Mouse (Mus musculus): Measurements from ENCODE around the gene Krt86. TPM values are rescaled to one million over a fixed set of nuclear protein-coding genes. Genes with fewer than 3 reads are reported as not detected.

The Krt86 gene
- total RNA-seq, 1 experiment, result not detected

DNA sequence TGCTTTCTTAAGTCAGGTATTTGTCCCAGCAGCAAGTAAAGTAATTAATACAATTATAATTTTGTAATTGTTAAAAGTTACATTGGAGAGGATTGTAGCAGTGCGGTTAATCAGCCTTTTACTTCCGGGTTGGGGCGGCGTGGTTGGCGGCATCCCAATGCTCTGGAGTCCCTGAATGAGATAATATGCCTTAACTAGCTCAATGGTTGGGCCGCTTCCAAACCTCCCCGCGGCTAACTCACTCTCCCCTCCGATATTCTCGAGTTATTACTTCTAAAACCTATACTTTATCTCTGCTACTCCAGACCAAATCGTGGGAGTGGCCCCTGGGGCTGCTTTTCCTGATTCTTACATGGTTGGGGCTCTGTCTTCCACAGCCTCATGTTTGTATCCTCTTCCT, 26.7 kb upstream of the Krt86 start:
- Histone ChIP-seq H3K9ac (ENCODE audit: insufficient read depth, low read depth, low read length, poor library complexity, severe bottlenecking) (no peak overlapping the region), H3K27ac (ENCODE audit: insufficient read depth, low read depth, low read length, poor library complexity, severe bottlenecking) (no peak overlapping the region), H3K4me1 (ENCODE audit: control insufficient read depth in 2 of 2, insufficient read depth in 2 of 2, low read length in 2 of 2, poor library complexity in 1 of 2) (no peaks in the 10 kb centered on the region), H3K4me3 (ENCODE audit: insufficient read depth in 1 of 2, low read depth in 1 of 2, low read length in 2 of 2, poor library complexity in 1 of 2, severe bottlenecking in 1 of 2) (no peak overlapping the region), H3K9me3 (ENCODE audit: control insufficient read depth, insufficient read depth, low read depth, low read length) (no peaks in the 10 kb centered on the region), H3K36me3 (ENCODE audit: control insufficient read depth, insufficient read depth, low read length, poor library complexity, severe bottlenecking) (no peaks in the 10 kb centered on the region)
- in situ Hi-C loops (cut with MboI; ENCODE audit: low sequenced_read_pairs in 2 of 2, unreplicated experiment in 2 of 2), result no loop called here
- DNase-seq (ENCODE audit: low read depth, low spot score), result no peak
- TF ChIP-seq CHD2 (IDR thresholded peaks at IDR 0.05; ENCODE audit: low read depth, low read length), result no peak
- TF ChIP-seq MAFK (IDR thresholded peaks at IDR 0.05; ENCODE audit: insufficient read depth, low read depth, low read length), result no peak
- TF ChIP-seq HCFC1 (IDR thresholded peaks at IDR 0.05; ENCODE audit: borderline replicate concordance, insufficient read depth, low read length), result no peak
- TF ChIP-seq ZC3H11A (IDR thresholded peaks at IDR 0.05; ENCODE audit: borderline replicate concordance, low read depth, low read length), result no peak
- TF ChIP-seq ZNF384 (IDR thresholded peaks at IDR 0.05; ENCODE audit: low read depth, low read length), result no peak

DNA sequence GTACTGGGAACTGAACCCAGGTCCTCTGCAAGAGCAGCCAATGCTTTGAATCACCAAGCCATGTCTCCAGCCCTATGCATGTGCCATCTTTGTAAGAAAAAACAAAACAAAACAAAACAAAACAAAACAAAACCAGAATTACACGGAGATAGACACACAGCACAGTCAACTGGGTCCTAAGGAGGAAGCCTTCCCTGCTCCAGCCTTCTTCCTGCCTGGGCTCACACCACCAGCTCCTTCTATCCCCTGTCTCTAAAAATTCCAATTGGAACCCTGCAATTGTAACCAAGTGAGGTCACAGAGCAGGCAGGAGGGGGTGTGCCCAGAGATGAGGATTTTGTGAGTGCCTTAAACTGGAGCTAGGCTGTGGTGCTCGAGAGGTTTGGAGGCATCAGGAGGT, 25.8 kb upstream of the Krt86 start, which contains the start of gene Krt88:
Gene Krt88, plus strand, starts transcription at position 301 of the 400 bp plus-strand sequence.
- H3K4me1 ChIP-seq (ENCODE audit: control insufficient read depth in 2 of 2, insufficient read depth in 2 of 2, low read length in 2 of 2, poor library complexity in 1 of 2), result no peaks in the 10 kb centered on the region
- no peak within 1 kb of the TSS for H3K27ac ChIP-seq (ENCODE audit: insufficient read depth, low read depth, low read length, poor library complexity, severe bottlenecking)
- H3K4me3 ChIP-seq (ENCODE audit: insufficient read depth in 1 of 2, low read depth in 1 of 2, low read length in 2 of 2, poor library complexity in 1 of 2, severe bottlenecking in 1 of 2), result no peak within 1 kb of the TSS
- in situ Hi-C loops (cut with MboI; ENCODE audit: low sequenced_read_pairs in 2 of 2, unreplicated experiment in 2 of 2), result no loop called here
- no peak within 1 kb of the TSS for H3K9ac ChIP-seq (ENCODE audit: insufficient read depth, low read depth, low read length, poor library complexity, severe bottlenecking)
- DNase-seq (ENCODE audit: low read depth, low spot score), result no peak
- H3K36me3 ChIP-seq (ENCODE audit: control insufficient read depth, insufficient read depth, low read length, poor library complexity, severe bottlenecking), result no peaks in the 10 kb centered on the region
- TF ChIP-seq HCFC1 (IDR thresholded peaks at IDR 0.05; ENCODE audit: borderline replicate concordance, insufficient read depth, low read length) (no peak), CHD2 (IDR thresholded peaks at IDR 0.05; ENCODE audit: low read depth, low read length) (no peak), MAFK (IDR thresholded peaks at IDR 0.05; ENCODE audit: insufficient read depth, low read depth, low read length) (no peak), ZNF384 (IDR thresholded peaks at IDR 0.05; ENCODE audit: low read depth, low read length) (no peak), ZC3H11A (IDR thresholded peaks at IDR 0.05; ENCODE audit: borderline replicate concordance, low read depth, low read length) (no peak)
- no peaks in the 10 kb centered on the region for H3K9me3 ChIP-seq (ENCODE audit: control insufficient read depth, insufficient read depth, low read depth, low read length)

DNA sequence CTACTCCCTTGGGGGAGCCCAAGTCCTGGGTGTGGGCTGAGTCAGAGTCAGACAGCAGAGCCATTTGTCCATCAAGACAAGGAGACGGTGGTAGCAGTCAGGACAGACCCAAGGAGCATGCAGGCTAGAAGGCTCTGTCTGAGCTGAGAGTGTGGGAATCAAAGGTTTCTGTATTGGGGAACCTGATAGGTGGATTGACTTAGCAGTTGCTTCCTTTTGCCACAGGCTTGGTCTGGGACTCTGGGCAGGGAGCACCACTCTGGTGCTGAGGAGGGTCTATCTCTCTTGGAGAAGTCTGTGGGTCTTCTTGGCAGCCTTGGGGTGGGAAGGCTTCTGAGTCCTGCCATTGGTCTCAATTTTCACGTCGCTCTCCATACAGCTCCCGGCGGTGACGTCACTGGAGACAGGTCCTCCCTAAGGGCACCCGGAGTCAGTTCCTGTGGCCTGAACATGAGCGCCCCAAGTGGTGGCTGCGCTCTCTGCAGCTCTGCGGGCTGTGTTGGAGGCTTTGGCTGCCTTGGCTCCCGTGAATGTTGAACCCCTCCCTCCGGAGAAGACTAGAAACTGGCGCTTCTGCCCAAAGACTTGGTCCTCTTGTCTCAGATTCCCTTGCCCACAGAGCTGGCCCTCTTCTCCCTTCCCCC, 20.1 kb upstream of the Krt86 start:
- no peak overlapping the region for H3K9ac ChIP-seq (ENCODE audit: insufficient read depth, low read depth, low read length, poor library complexity, severe bottlenecking)
- peak; percentile 70 for DNase-seq (ENCODE audit: low read depth, low spot score)
- H3K4me3 ChIP-seq (ENCODE audit: insufficient read depth in 1 of 2, low read depth in 1 of 2, low read length in 2 of 2, poor library complexity in 1 of 2, severe bottlenecking in 1 of 2), result no peak overlapping the region
- H3K36me3 ChIP-seq (ENCODE audit: control insufficient read depth, insufficient read depth, low read length, poor library complexity, severe bottlenecking), result no peaks in the 10 kb centered on the region
- TF ChIP-seq CHD2 (IDR thresholded peaks at IDR 0.05; ENCODE audit: low read depth, low read length) (no peak), ZNF384 (IDR thresholded peaks at IDR 0.05; ENCODE audit: low read depth, low read length) (no peak), HCFC1 (IDR thresholded peaks at IDR 0.05; ENCODE audit: borderline replicate concordance, insufficient read depth, low read length) (no peak), MAFK (IDR thresholded peaks at IDR 0.05; ENCODE audit: insufficient read depth, low read depth, low read length) (no peak), ZC3H11A (IDR thresholded peaks at IDR 0.05; ENCODE audit: borderline replicate concordance, low read depth, low read length) (no peak)
- H3K9me3 ChIP-seq (ENCODE audit: control insufficient read depth, insufficient read depth, low read depth, low read length), result no peaks in the 10 kb centered on the region
- in situ Hi-C loops (cut with MboI; ENCODE audit: low sequenced_read_pairs in 2 of 2, unreplicated experiment in 2 of 2), result no loop called here
- H3K4me1 ChIP-seq (ENCODE audit: control insufficient read depth in 2 of 2, insufficient read depth in 2 of 2, low read length in 2 of 2, poor library complexity in 1 of 2), result no peaks in the 10 kb centered on the region
- H3K27ac ChIP-seq (ENCODE audit: insufficient read depth, low read depth, low read length, poor library complexity, severe bottlenecking), result no peak overlapping the region

DNA sequence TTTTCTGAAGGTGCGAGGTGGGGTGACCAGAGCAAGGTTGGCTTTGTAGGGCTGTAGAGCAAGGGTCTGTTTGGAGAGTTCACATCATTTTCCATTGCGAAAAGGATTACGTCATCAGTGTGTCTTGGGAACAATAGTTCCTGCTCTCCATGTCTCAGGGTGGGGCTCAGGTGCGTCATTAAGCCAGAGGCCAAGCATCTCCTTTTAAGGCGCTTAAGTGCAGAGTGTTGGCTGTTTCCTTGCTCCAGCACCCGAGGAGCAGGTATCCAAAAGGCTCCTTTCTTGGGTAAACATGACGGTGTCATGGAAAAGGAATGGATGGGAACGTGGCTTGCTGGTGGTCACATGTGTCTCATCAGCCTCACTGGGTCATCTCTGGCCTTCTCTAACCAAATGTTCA, 18.5 kb upstream of the Krt86 start:
- Histone ChIP-seq H3K36me3 (ENCODE audit: control insufficient read depth, insufficient read depth, low read length, poor library complexity, severe bottlenecking) (no peaks in the 10 kb centered on the region), H3K9ac (ENCODE audit: insufficient read depth, low read depth, low read length, poor library complexity, severe bottlenecking) (no peak overlapping the region), H3K4me1 (ENCODE audit: control insufficient read depth in 2 of 2, insufficient read depth in 2 of 2, low read length in 2 of 2, poor library complexity in 1 of 2) (no peaks in the 10 kb centered on the region; a peak in 1 of 4 replicates), H3K9me3 (ENCODE audit: control insufficient read depth, insufficient read depth, low read depth, low read length) (no peaks in the 10 kb centered on the region), H3K27ac (ENCODE audit: insufficient read depth, low read depth, low read length, poor library complexity, severe bottlenecking) (no peak overlapping the region), H3K4me3 (ENCODE audit: insufficient read depth in 1 of 2, low read depth in 1 of 2, low read length in 2 of 2, poor library complexity in 1 of 2, severe bottlenecking in 1 of 2) (no peak overlapping the region)
- TF ChIP-seq HCFC1 (IDR thresholded peaks at IDR 0.05; ENCODE audit: borderline replicate concordance, insufficient read depth, low read length) (no peak), MAFK (IDR thresholded peaks at IDR 0.05; ENCODE audit: insufficient read depth, low read depth, low read length) (no peak), ZC3H11A (IDR thresholded peaks at IDR 0.05; ENCODE audit: borderline replicate concordance, low read depth, low read length) (no peak), CHD2 (IDR thresholded peaks at IDR 0.05; ENCODE audit: low read depth, low read length) (no peak), ZNF384 (IDR thresholded peaks at IDR 0.05; ENCODE audit: low read depth, low read length) (no peak)
- in situ Hi-C loops (cut with MboI; ENCODE audit: low sequenced_read_pairs in 2 of 2, unreplicated experiment in 2 of 2), result no loop called here
- no peak for DNase-seq (ENCODE audit: low read depth, low spot score)

Data from ES-E14 (cell line).